ENCODE assay signal across 18 mouse cellular contexts in the genomic region with DNA sequence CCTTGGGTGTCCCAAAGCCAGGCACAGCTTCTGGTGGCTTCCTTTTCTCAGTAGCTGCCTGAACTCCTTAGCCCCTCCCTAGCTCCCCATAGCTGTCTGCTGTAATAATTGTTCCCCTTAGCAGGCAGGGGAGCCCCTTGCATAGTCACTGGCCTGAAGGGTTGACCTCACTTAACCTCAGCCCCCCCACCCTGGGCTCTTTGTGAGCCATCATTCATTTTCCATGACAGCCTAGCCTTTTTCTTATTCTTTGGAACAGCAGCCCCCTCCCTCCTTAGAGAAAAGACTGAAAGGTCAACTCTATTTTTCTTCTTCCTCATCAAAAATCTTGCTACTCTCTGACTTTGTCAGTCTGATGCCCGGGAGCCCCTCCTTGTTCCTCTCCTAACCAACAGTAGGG. TPM values are rescaled to one million over a fixed set of nuclear protein-coding genes. Genes with fewer than 3 reads are reported as not detected.
DNase-seq lines count a peak whose midpoint lies in the region; ATAC-seq and TF ChIP-seq lines count a peak whose summit lies in the region.
"Had no signal": no experiment of that assay in that cellular context is flagged by ENCODE, and none has a peak within 500 bp of the region (broad histone marks: within the 10 kb centered on the region; RNA-seq: fewer than 3 reads in every experiment).

No protein-coding gene starts in this region.

- no peak overlapping the region for H3K9ac ChIP-seq in forebrain, embryonic 14.5 days (ENCODE audit: low read length)
- H3K9ac ChIP-seq in forebrain, embryonic 11.5 days (ENCODE audit: low read length), result no peak overlapping the region
- H3K9ac ChIP-seq in kidney, postnatal 0 days (ENCODE audit: low read depth, low read length), result no peak overlapping the region
- H3K9ac ChIP-seq in neural tube, embryonic 13.5 days, result no peak overlapping the region
- H3K9ac ChIP-seq: midbrain, embryonic 13.5 days had no signal

- intact Hi-C loops in left cerebral cortex, postnatal 10 days (cut with DNase I), result no loop called here

- no peak overlapping the region for H3K4me2 ChIP-seq in forebrain, embryonic 14.5 days (ENCODE audit: low read length)
- no peak overlapping the region for H3K4me2 ChIP-seq in forebrain, embryonic 11.5 days (ENCODE audit: low read depth, low read length, severe bottlenecking)
- no peak overlapping the region for H3K4me2 ChIP-seq in kidney, postnatal 0 days (ENCODE audit: low read length)
- no peak overlapping the region for H3K4me2 ChIP-seq in neural tube, embryonic 13.5 days
- H3K4me2 ChIP-seq: midbrain, embryonic 13.5 days had no signal

- H3K27me3 ChIP-seq in forebrain, embryonic 14.5 days (replicated peaks; ENCODE audit: control insufficient read depth, insufficient read depth, low read length), result no peaks in the 10 kb centered on the region
- no peaks in the 10 kb centered on the region for H3K27me3 ChIP-seq in forebrain, embryonic 11.5 days (ENCODE audit: control insufficient read depth, insufficient read depth, low read length)
- no peaks in the 10 kb centered on the region for H3K27me3 ChIP-seq in kidney, postnatal 0 days (ENCODE audit: insufficient read depth, low read length)
- no peaks in the 10 kb centered on the region for H3K27me3 ChIP-seq in neural tube, embryonic 13.5 days
- H3K27me3 ChIP-seq: midbrain, embryonic 13.5 days; Patski had no signal

- 39% methylated on average over 1 of the region's 1 CpGs for WGBS in forebrain, embryonic 14.5 days
- 20% methylated on average over 1 of the region's 1 CpGs for WGBS in forebrain, embryonic 11.5 days
- 39% methylated on average over 1 of the region's 1 CpGs for WGBS in kidney, postnatal 0 days
- 12% methylated on average over 1 of the region's 1 CpGs for whole genome bisulfite sequencing in neural tube, embryonic 13.5 days

- no peak for ATAC-seq in forebrain, embryonic 14.5 days
- ATAC-seq in forebrain, embryonic 11.5 days (replicated peaks; ENCODE audit: low FRiP score), result no peak
- no peak for ATAC-seq in kidney, postnatal 0 days (replicated peaks; ENCODE audit: low FRiP score, low read depth)
- no peak for ATAC-seq in neural tube, embryonic 13.5 days (ENCODE audit: low read depth)
- ATAC-seq: midbrain, embryonic 13.5 days; Patski had no signal

- peaks cover 11% of the 10 kb centered on the region; the same call in 1 of the 2 replicates for H3K4me1 ChIP-seq in forebrain, embryonic 14.5 days (ENCODE audit: control insufficient read depth, insufficient read depth, low read length)
- H3K4me1 ChIP-seq in forebrain, embryonic 11.5 days (replicated peaks; ENCODE audit: control insufficient read depth, insufficient read depth, low read length), result peaks cover 20% of the 10 kb centered on the region
- no peaks in the 10 kb centered on the region; the same call in 1 of the 2 replicates for H3K4me1 ChIP-seq in kidney, postnatal 0 days (replicated peaks; ENCODE audit: insufficient read depth, low read length)
- H3K4me1 ChIP-seq in embryonic fibroblast, embryonic 13.5 days (ENCODE audit: control insufficient read depth, insufficient read depth, low read length), result peaks cover 11% of the 10 kb centered on the region; the same call in 1 of the 2 replicates
- H3K4me1 ChIP-seq in neural tube, embryonic 13.5 days (replicated peaks), result peaks cover 29% of the 10 kb centered on the region

- DNase-seq in forebrain, embryonic 14.5 days (ENCODE audit: low spot score), result no peak
- DNase-seq in forebrain, embryonic 11.5 days (ENCODE audit: low spot score), result no peak
- DNase-seq in kidney, postnatal 0 days (ENCODE audit: low spot score), result no peak
- DNase-seq in kidney, adult 18-20 months, result no peak
- DNase-seq in left cerebral cortex, postnatal 10 days (ENCODE audit: extremely low spot score in 1 of 2, low spot score in 2 of 2), result no peak
- DNase-seq in cerebellum, postnatal 4 days (ENCODE audit: low spot score in 2 of 2), result no peak
- DNase-seq: cerebellum, adult 9-10 months; kidney, adult 9 months; layer of hippocampus, adult 9-11 months; lung, postnatal 36 days; right cerebral cortex, adult 18-20 months had no signal

- no peak for TF ChIP-seq POLR2A in embryonic fibroblast, embryonic 13.5 days (IDR thresholded peaks at IDR 0.05; ENCODE audit: low read depth, low read length)

- no peaks in the 10 kb centered on the region for H3K36me3 ChIP-seq in forebrain, embryonic 14.5 days (ENCODE audit: control insufficient read depth, insufficient read depth, low read length)
- no peaks in the 10 kb centered on the region; the same call in 1 of the 2 replicates for H3K36me3 ChIP-seq in forebrain, embryonic 11.5 days (ENCODE audit: control insufficient read depth, insufficient read depth, low read length)
- H3K36me3 ChIP-seq in kidney, postnatal 0 days (ENCODE audit: insufficient read depth, low read length), result no peaks in the 10 kb centered on the region
- no peaks in the 10 kb centered on the region for H3K36me3 ChIP-seq in neural tube, embryonic 13.5 days
- H3K36me3 ChIP-seq: midbrain, embryonic 13.5 days had no signal

- H3K9me3 ChIP-seq in forebrain, embryonic 14.5 days (replicated peaks; ENCODE audit: control insufficient read depth, low read length), result no peaks in the 10 kb centered on the region
- H3K9me3 ChIP-seq in forebrain, embryonic 11.5 days (ENCODE audit: control insufficient read depth, low read length), result no peaks in the 10 kb centered on the region
- no peaks in the 10 kb centered on the region for H3K9me3 ChIP-seq in kidney, postnatal 0 days (replicated peaks; ENCODE audit: low read length)
- H3K9me3 ChIP-seq in neural tube, embryonic 13.5 days, result no peaks in the 10 kb centered on the region
- H3K9me3 ChIP-seq: midbrain, embryonic 13.5 days had no signal

- no peak for TF ChIP-seq CTCF in kidney, postnatal 0 days (IDR thresholded peaks at IDR 0.05; ENCODE audit: low read depth)
- TF ChIP-seq CTCF in embryonic fibroblast, embryonic 13.5 days (IDR thresholded peaks at IDR 0.05; ENCODE audit: borderline replicate concordance, insufficient read depth, low read length), result no peak

- 0 out of 2 replicates have a peak overlapping the region, but pooled peaks have one; percentile 3 for H3K27ac ChIP-seq in forebrain, embryonic 14.5 days (ENCODE audit: low read depth, low read length)
- H3K27ac ChIP-seq in forebrain, embryonic 11.5 days (ENCODE audit: low read depth, low read length), result no peak overlapping the region
- peak overlapping the region; percentile 68; the same call in 1 of the 2 replicates for H3K27ac ChIP-seq in kidney, postnatal 0 days
- peak overlapping the region; percentile 21; the same call in 1 of the 2 replicates for H3K27ac ChIP-seq in embryonic fibroblast, embryonic 13.5 days (ENCODE audit: insufficient read depth, low read length)
- peak overlapping the region; percentile 97; the same call in 1 of the 2 replicates for H3K27ac ChIP-seq in neural tube, embryonic 13.5 days (replicated peaks)

- H3K4me3 ChIP-seq in forebrain, embryonic 14.5 days (ENCODE audit: low read depth, low read length), result no peak overlapping the region
- H3K4me3 ChIP-seq in forebrain, embryonic 11.5 days (ENCODE audit: low read depth, low read length), result no peak overlapping the region
- H3K4me3 ChIP-seq in kidney, postnatal 0 days (replicated peaks; ENCODE audit: low read depth, low read length), result no peak overlapping the region
- no peak overlapping the region for H3K4me3 ChIP-seq in embryonic fibroblast, embryonic 13.5 days (ENCODE audit: insufficient read depth, low read length)
- H3K4me3 ChIP-seq in neural tube, embryonic 13.5 days, result no peak overlapping the region
- H3K4me3 ChIP-seq: erythroblast, embryonic 14.5 days; midbrain, embryonic 13.5 days had no signal

RNA-seq across cellular contexts. Expression of a gene that starts 10.5 kb away (rescaled TPM):
- 32.8 and 35.9 TPM in 2 replicates for polyA plus RNA-seq in forebrain, embryonic 14.5 days (2014; fragmentation: Nextera tagmentation; extraction: Ambion mirVana)
- 409 and 417 TPM in 2 replicates for polyA plus RNA-seq in forebrain, embryonic 11.5 days (2014; fragmentation: Nextera tagmentation; extraction: Ambion mirVana)
- 20.1 and 20.9 TPM in 2 replicates for polyA plus RNA-seq in kidney, postnatal 0 days (2015; fragmentation: Nextera tagmentation; extraction: Ambion mirVana)
- polyA plus RNA-seq in embryonic fibroblast, embryonic 13.5 days (2011; ENCODE audit: insufficient read length, low read depth, missing spikeins), result 80.0 and 99.8 TPM in 2 replicates
- 193 and 205 TPM in 2 replicates for polyA plus RNA-seq in neural tube, embryonic 13.5 days (2015; fragmentation: Nextera tagmentation; extraction: Ambion mirVana)
- total RNA-seq in left cerebral cortex, postnatal 10 days (2021), result 1 to 10 TPM; 4.9 to 5.7 TPM
- total RNA-seq: hematopoietic stem cell, adult 5-6 weeks; neutrophil, adult 5-6 weeks had no signal
- polyA plus RNA-seq: erythroblast, embryonic 14.5 days had no signal

RNA-seq across cellular contexts. Expression of a gene that starts 11.9 kb away (rescaled TPM):
- polyA plus RNA-seq in forebrain, embryonic 14.5 days (2014; fragmentation: Nextera tagmentation; extraction: Ambion mirVana), result 23.1 and 27.8 TPM in 2 replicates
- polyA plus RNA-seq in forebrain, embryonic 11.5 days (2014; fragmentation: Nextera tagmentation; extraction: Ambion mirVana), result 92.0 and 99.9 TPM in 2 replicates
- 24.6 and 28.9 TPM in 2 replicates for polyA plus RNA-seq in kidney, postnatal 0 days (2015; fragmentation: Nextera tagmentation; extraction: Ambion mirVana)
- 25.7 and 71.2 TPM in 2 replicates for polyA plus RNA-seq in embryonic fibroblast, embryonic 13.5 days (2011; ENCODE audit: insufficient read length, low read depth, missing spikeins)
- 44.1 and 47.1 TPM in 2 replicates for polyA plus RNA-seq in neural tube, embryonic 13.5 days (2015; fragmentation: Nextera tagmentation; extraction: Ambion mirVana)
- 10 to 100 TPM in 1 of 2 experiments, 1 to 10 TPM in 1; 9.9 to 11.4 TPM for total RNA-seq in left cerebral cortex, postnatal 10 days (2021)
- polyA plus RNA-seq: erythroblast, embryonic 14.5 days had no signal

RNA-seq across cellular contexts. Expression of a gene that starts 28.4 kb away (rescaled TPM):
- polyA plus RNA-seq in forebrain, embryonic 14.5 days (2014; fragmentation: Nextera tagmentation; extraction: Ambion mirVana), result 15.6 and 20.2 TPM in 2 replicates
- 22.2 and 23.2 TPM in 2 replicates for polyA plus RNA-seq in forebrain, embryonic 11.5 days (2014; fragmentation: Nextera tagmentation; extraction: Ambion mirVana)
- 12.1 and 12.3 TPM in 2 replicates for polyA plus RNA-seq in kidney, postnatal 0 days (2015; fragmentation: Nextera tagmentation; extraction: Ambion mirVana)
- 11.4 and 12.0 TPM in 2 replicates for polyA plus RNA-seq in embryonic fibroblast, embryonic 13.5 days (2011; ENCODE audit: insufficient read length, low read depth, missing spikeins)
- polyA plus RNA-seq in neural tube, embryonic 13.5 days (2015; fragmentation: Nextera tagmentation; extraction: Ambion mirVana), result 20.1 and 22.2 TPM in 2 replicates
- total RNA-seq in left cerebral cortex, postnatal 10 days (2021), result 10 to 100 TPM; 16.6 to 18.8 TPM

RNA-seq across cellular contexts. Expression of a gene that starts 28.9 kb away (rescaled TPM):
- polyA plus RNA-seq in forebrain, embryonic 14.5 days (2014; fragmentation: Nextera tagmentation; extraction: Ambion mirVana), result 17.9 and 20.0 TPM in 2 replicates
- polyA plus RNA-seq in forebrain, embryonic 11.5 days (2014; fragmentation: Nextera tagmentation; extraction: Ambion mirVana), result 73.9 and 78.7 TPM in 2 replicates
- 40.4 and 42.1 TPM in 2 replicates for polyA plus RNA-seq in kidney, postnatal 0 days (2015; fragmentation: Nextera tagmentation; extraction: Ambion mirVana)
- 41.6 and 54.7 TPM in 2 replicates for polyA plus RNA-seq in embryonic fibroblast, embryonic 13.5 days (2011; ENCODE audit: insufficient read length, low read depth, missing spikeins)
- polyA plus RNA-seq in neural tube, embryonic 13.5 days (2015; fragmentation: Nextera tagmentation; extraction: Ambion mirVana), result 36.2 and 41.4 TPM in 2 replicates
- 10 to 100 TPM; 17.0 to 17.3 TPM for total RNA-seq in left cerebral cortex, postnatal 10 days (2021)

RNA-seq across cellular contexts. Expression of a gene that starts 39.7 kb away (rescaled TPM):
- polyA plus RNA-seq in forebrain, embryonic 14.5 days (2014; fragmentation: Nextera tagmentation; extraction: Ambion mirVana), result 69.5 and 71.2 TPM in 2 replicates
- polyA plus RNA-seq in forebrain, embryonic 11.5 days (2014; fragmentation: Nextera tagmentation; extraction: Ambion mirVana), result 69.4 and 74.5 TPM in 2 replicates
- polyA plus RNA-seq in kidney, postnatal 0 days (2015; fragmentation: Nextera tagmentation; extraction: Ambion mirVana), result 87.2 and 88.1 TPM in 2 replicates
- 130 and 167 TPM in 2 replicates for polyA plus RNA-seq in embryonic fibroblast, embryonic 13.5 days (2011; ENCODE audit: insufficient read length, low read depth, missing spikeins)
- polyA plus RNA-seq in neural tube, embryonic 13.5 days (2015; fragmentation: Nextera tagmentation; extraction: Ambion mirVana), result 69.5 and 73.0 TPM in 2 replicates
- total RNA-seq in left cerebral cortex, postnatal 10 days (2021), result 10 to 100 TPM; 45.7 to 50.5 TPM
